Mouse (Mus musculus) CH12F3 (cell line): ENCODE results near the gene Mettl1.

Source experiments
- in situ Hi-C: fragments of 300-500 bp; cut with MboI; formaldehyde crosslinking; loops from 2 replicates; pipeline ENCODE4 v1.14.3; 2020; ENCODE audit warnings: low sequenced_read_pairs

Mettl1 gene

GRCm38 (mm10) chr10:127041274-127041766 lies at the start of gene Mettl1, which contains the start of gene Eef1akmt3:
Gene Mettl1 (plus strand): TSS chr10:127041414.
Gene Eef1akmt3 (minus strand): TSS chr10:127041513.
- in situ Hi-C loops = no loop called here

GRCm38 (mm10) chr10:126991676-126992075 lies 49.5 kb upstream of the Mettl1 start:
- in situ Hi-C loops = no loop called here

- in situ Hi-C loops = no loop called here
Observed at GRCm38 (mm10) chr10:126993621-126994020, 47.6 kb upstream of the Mettl1 start.

- in situ Hi-C loops = no loop called here
Observed at GRCm38 (mm10) chr10:126997340-126998113, 43.7 kb upstream of the Mettl1 start.

- in situ Hi-C loops = no loop called here
Observed at GRCm38 (mm10) chr10:127000529-127000928, 40.7 kb upstream of the Mettl1 start, which contains the start of gene Avil. Gene Avil (plus strand): TSS chr10:127000709.

GRCm38 (mm10) chr10:127001297-127001696 lies 39.9 kb upstream of the Mettl1 start:
- in situ Hi-C loops = no loop called here

GRCm38 (mm10) chr10:127002056-127002455 lies 39.2 kb upstream of the Mettl1 start:
- in situ Hi-C loops = no loop called here

GRCm38 (mm10) chr10:127002765-127003164 lies 38.4 kb upstream of the Mettl1 start:
- in situ Hi-C loops = no loop called here

- in situ Hi-C loops = no loop called here
Observed at GRCm38 (mm10) chr10:127003334-127003733, 37.9 kb upstream of the Mettl1 start.

GRCm38 (mm10) chr10:127003806-127004205 lies 37.4 kb upstream of the Mettl1 start:
- in situ Hi-C loops = no loop called here

- in situ Hi-C loops = no loop called here
Observed at GRCm38 (mm10) chr10:127016488-127016887, 24.7 kb upstream of the Mettl1 start.

GRCm38 (mm10) chr10:127017071-127017470 lies 24.1 kb upstream of the Mettl1 start:
- in situ Hi-C loops = no loop called here

GRCm38 (mm10) chr10:127018422-127018821 lies 22.8 kb upstream of the Mettl1 start:
- in situ Hi-C loops = no loop called here

GRCm38 (mm10) chr10:127030336-127031296 lies 10.6 kb upstream of the Mettl1 start, which contains the start of gene Tsfm:
Gene Tsfm (minus strand): TSS chr10:127030840.
- in situ Hi-C loops = no loop called here

- in situ Hi-C loops = no loop called here
Observed at GRCm38 (mm10) chr10:127033301-127033741, 7.9 kb upstream of the Mettl1 start.

GRCm38 (mm10) chr10:127036273-127036672 lies 4.9 kb upstream of the Mettl1 start:
- in situ Hi-C loops = no loop called here

- in situ Hi-C loops = no loop called here
Observed at GRCm38 (mm10) chr10:127037641-127038040, 3.6 kb upstream of the Mettl1 start.

- in situ Hi-C loops = no loop called here
Observed at GRCm38 (mm10) chr10:127040569-127041214, 522 bp upstream of the Mettl1 start.

- in situ Hi-C loops = no loop called here
Observed at GRCm38 (mm10) chr10:127041774-127042338, 642 bp downstream of the Mettl1 start.

- in situ Hi-C loops = no loop called here
Observed at GRCm38 (mm10) chr10:127042468-127043115, 1.4 kb downstream of the Mettl1 start.
